Mouse (Mus musculus) hindbrain, embryonic 10.5 days (tissue): ENCODE data around the gene Serpine1. TPM values are rescaled to one million over a fixed set of nuclear protein-coding genes. Genes with fewer than 3 reads are reported as not detected.

Experiments
- DNase-seq: peaks from one replicate; pipeline ENCODE4 v3.0.0-alpha.2; 2017; ENCODE audit warnings: low spot score
- H3K27ac ChIP-seq: fragments of 300-500 bp; sonication (generic); 2 replicates; pipeline ENCODE4 v1.5.1; 2016; ENCODE audit warnings: mild to moderate bottlenecking, moderate library complexity
- H3K27me3 ChIP-seq: fragments of 300-500 bp; sonication (generic); 2 replicates; pipeline ENCODE4 v1.6.1; 2016; ENCODE audit warnings: mild to moderate bottlenecking; ENCODE audit not compliant: poor library complexity, insufficient read depth, severe bottlenecking
- H3K36me3 ChIP-seq: fragments of 300-500 bp; sonication (generic); 2 replicates; pipeline ENCODE4 v1.6.1; 2016; ENCODE audit warnings: mild to moderate bottlenecking, moderate library complexity
- H3K4me1 ChIP-seq: fragments of 300-500 bp; sonication (generic); replicated peaks from 2 replicates; pipeline ENCODE4 v1.6.1; 2016; ENCODE audit warnings: mild to moderate bottlenecking
- H3K4me3 ChIP-seq: fragments of 300-500 bp; sonication (generic); 2 replicates; pipeline ENCODE4 v1.5.1; 2016; ENCODE audit warnings: mild to moderate bottlenecking, moderate library complexity
- H3K9me3 ChIP-seq: fragments of 300-500 bp; sonication (generic); 2 replicates; pipeline ENCODE4 v1.6.1; 2016; ENCODE audit warnings: mild to moderate bottlenecking, moderate library complexity
- WGBS: fragments of 180-500 bp; shearing (Covaris S2); methylation state at CpG from one replicate; pipeline ENCODE4 v1.1.7; 2016; 5-methylcytosine and 5-hydroxymethylcytosine counted together
- polyA plus RNA-seq: library from polyadenylated mRNA; unstranded; fragments of >200 nt; fragmentation: Nextera tagmentation; extraction: Ambion mirVana; gene quantifications from 2 replicates; pipeline ENCODE4 v1.2.1, GENCODE M21; 2016

Gene Serpine1
- polyA plus RNA-seq, 1 experiment from 2014 or later = not detected

DNA sequence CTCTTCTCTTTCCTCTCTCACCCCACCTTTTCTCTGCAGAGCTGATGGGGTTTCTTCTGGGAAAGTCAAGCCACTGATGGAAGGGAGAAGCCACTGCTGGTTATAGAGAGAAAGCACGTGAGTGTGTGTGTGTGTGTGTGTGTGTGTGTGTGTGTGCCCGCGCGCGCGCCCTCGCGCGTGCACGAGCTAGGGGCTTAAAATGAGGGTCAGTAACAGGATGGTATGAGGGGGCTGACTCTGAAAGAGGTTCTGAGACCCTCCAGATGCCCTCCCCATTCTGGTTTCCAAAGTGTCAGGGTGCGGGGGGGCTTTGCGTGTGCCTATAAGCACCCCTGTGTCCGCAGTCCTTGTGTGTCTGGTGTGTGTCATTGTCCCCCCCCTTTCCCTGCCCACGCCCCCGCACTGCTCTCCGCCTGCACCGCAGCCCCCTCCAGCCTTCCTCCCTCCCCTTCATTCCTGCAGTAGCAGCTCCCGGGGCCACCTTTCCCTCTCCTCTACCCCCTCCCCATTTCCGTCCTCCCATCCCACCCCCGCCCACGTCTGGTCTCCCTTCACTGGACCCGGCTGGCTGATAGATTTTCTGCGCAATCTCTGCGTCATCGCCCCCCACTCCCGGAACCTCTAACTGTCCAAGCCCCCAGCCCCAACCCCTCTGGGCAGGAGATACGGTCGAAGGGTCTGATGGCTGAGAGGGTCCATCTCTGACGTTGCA lies 43.4 kb downstream of the Serpine1 start:
- Histone ChIP-seq H3K27ac (no peak overlapping the region), H3K27me3 (peaks cover 95% of the 10 kb centered on the region), H3K4me1 (peaks cover 57% of the 10 kb centered on the region), H3K36me3 (no peaks in the 10 kb centered on the region), H3K4me3 (peak overlapping the region; percentile 57), H3K9me3 (no peaks in the 10 kb centered on the region)
- 4% methylated on average over 29 of the region's 29 CpGs for WGBS
- no peak for DNase-seq

DNA sequence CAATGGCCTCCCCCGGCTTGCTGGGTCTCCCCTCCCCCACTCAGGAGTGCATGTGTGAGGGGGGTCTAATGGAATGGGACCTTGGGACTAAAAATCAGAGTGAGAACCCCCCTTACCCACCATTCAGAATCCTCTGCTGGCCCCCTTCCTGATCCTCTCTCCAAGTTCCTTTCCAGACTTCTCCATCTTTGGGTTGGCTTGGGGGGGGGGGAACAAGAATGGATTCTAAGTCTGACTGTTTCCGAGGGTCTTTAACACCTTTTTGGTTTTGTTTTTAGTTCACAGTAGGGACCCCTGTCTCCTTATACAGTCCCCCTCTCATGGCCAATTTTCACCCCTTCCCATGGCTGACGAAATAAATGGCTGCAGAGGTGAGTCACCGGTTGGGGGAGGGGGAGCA lies 46.0 kb downstream of the Serpine1 start, which contains the start of gene Vgf:
TSS of gene Vgf (plus strand) at position 301 of the 400 bp plus-strand sequence.
- Histone ChIP-seq H3K4me3 (peak within 1 kb of the TSS; percentile 32), H3K9me3 (no peaks in the 10 kb centered on the region), H3K27ac (no peak within 1 kb of the TSS), H3K27me3 (peaks cover 74% of the 10 kb centered on the region), H3K36me3 (no peaks in the 10 kb centered on the region), H3K4me1 (peaks cover 35% of the 10 kb centered on the region)
- no peak for DNase-seq
- 34% methylated on average over 4 of the region's 4 CpGs for WGBS

DNA sequence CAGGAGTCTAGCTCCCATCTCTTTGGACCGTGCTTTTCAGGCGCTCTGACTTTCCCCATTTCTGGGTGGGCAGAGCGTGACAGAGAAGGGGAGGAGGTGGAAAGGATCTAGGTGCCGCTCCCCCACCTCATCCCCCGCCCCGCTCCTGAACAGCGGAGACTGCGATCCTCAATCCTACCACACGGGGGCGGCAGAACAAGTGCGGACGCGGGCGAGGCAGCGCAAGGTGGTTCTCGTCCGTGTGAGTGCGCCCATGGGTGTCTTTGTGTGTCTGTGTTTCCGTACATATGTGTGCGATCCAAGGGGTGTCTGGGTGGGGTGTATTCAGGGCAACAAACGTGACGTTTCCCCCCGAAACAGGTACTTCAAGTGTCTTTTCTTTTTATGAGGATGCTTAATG lies 46.9 kb downstream of the Serpine1 start:
- WGBS = under 1% methylated on average over 23 of the region's 23 CpGs
- peak; percentile 79 for DNase-seq
- H3K4me1 ChIP-seq = peaks cover 25% of the 10 kb centered on the region
- H3K4me3 ChIP-seq = peak overlapping the region; percentile 32
- H3K36me3 ChIP-seq = no peaks in the 10 kb centered on the region
- H3K27ac ChIP-seq = no peak overlapping the region
- H3K27me3 ChIP-seq = peaks cover 65% of the 10 kb centered on the region
- H3K9me3 ChIP-seq = no peaks in the 10 kb centered on the region

DNA sequence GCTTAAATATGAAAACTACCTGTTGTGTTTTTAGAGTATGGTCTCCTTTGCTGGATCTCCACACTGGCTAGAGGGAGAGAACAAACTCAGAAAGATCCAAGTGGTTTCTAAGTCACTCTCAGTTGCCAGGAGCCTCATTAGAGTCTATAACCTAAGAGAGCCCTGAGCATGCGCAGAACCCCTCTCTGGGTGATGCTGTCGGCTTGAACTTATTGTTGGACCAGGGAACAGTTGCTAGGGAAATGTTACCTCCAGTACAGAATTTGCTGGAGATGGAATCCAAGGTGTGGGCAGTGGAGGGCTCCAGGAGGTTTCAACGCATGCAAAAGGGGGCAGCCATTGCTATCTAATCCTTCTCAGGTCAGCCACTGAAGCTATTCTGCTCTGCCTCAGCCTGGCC lies 47.8 kb downstream of the Serpine1 start:
- DNase-seq = no peak
- 60% methylated on average over 3 of the region's 3 CpGs for WGBS
- Histone ChIP-seq H3K4me1 (peaks cover 20% of the 10 kb centered on the region), H3K9me3 (no peaks in the 10 kb centered on the region), H3K4me3 (no peak overlapping the region), H3K36me3 (no peaks in the 10 kb centered on the region), H3K27ac (no peak overlapping the region), H3K27me3 (peaks cover 57% of the 10 kb centered on the region)

DNA sequence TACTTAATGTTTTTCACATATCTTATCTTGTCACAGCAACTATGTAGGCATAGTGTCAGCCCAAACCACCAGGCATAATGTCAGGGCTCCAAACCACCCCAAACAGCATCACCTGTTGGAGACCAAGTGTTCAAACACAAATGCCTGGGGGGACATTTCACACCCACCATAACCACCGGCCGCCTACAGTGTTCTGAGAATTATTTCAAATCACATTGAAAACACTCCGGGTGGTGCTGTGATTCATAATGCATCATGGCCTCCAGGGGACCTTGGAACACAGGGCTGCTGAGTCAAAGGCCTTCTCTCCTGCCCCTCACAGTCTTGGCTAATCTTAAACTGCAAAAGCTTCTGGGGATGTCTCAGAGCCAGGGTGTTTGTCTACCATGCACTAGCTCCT lies 56.2 kb downstream of the Serpine1 start:
- H3K36me3 ChIP-seq = no peaks in the 10 kb centered on the region
- H3K4me3 ChIP-seq = no peak overlapping the region
- 86% methylated on average over 3 of the region's 3 CpGs for WGBS
- no peaks in the 10 kb centered on the region for H3K4me1 ChIP-seq
- H3K9me3 ChIP-seq = 0 out of 2 replicates have a peak, but pooled peaks cover 2% of the 10 kb centered on the region
- H3K27me3 ChIP-seq = no peaks in the 10 kb centered on the region
- no peak overlapping the region for H3K27ac ChIP-seq
- no peak for DNase-seq

DNA sequence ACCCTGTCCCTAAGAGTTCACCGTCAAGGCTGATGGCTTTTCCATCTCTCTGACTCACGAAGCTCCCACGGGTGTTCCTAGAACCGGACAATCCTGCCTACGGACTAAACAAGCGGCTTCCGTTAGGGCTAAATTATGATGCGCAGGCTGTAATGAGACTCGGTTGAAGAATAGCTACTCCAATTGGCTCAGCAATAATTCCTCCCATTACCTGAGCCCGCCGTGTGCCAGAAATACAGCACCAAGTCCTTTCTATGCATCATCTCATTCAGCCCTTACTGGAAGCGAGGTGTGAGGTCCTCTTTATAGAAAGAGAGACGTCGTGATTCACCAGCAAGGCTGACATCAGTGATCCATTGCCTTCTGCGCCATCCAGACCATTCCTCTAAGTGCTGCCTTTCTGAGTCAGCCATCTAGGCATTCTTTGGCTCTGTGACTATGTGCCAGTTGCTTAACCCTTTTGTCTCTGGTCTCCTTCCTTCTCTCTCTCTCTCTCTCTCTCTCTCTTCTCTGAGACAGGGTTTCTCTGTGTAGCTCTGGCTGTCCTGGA lies 59.6 kb downstream of the Serpine1 start:
- Histone ChIP-seq H3K9me3 (0 out of 2 replicates have a peak, but pooled peaks cover 2% of the 10 kb centered on the region), H3K4me3 (no peak overlapping the region), H3K27me3 (peaks cover 5% of the 10 kb centered on the region; the same call in 1 of the 2 replicates), H3K27ac (no peak overlapping the region), H3K4me1 (no peaks in the 10 kb centered on the region), H3K36me3 (no peaks in the 10 kb centered on the region)
- 80% methylated on average over 15 of the region's 15 CpGs for WGBS
- no peak for DNase-seq

Other genes starting within 250 kb of the Serpine1 start
- 72.0 and 73.0 TPM in 2 replicates for gene Col26a1, start 189.1 kb downstream of the Serpine1 start, polyA plus RNA-seq
- 106 and 124 TPM in 2 replicates for gene Ift22, start 164.1 kb downstream of the Serpine1 start, polyA plus RNA-seq
- 294 and 365 TPM in 2 replicates for gene Fis1, start 119.0 kb downstream of the Serpine1 start, polyA plus RNA-seq
- gene Cldn15, start 105.7 kb downstream of the Serpine1 start, polyA plus RNA-seq = 0.09 and 0.38 TPM in 2 replicates
- 40.6 and 43.3 TPM in 2 replicates for gene Plod3, start 85.2 kb downstream of the Serpine1 start, polyA plus RNA-seq
- gene Znhit1, start 84.2 kb downstream of the Serpine1 start, polyA plus RNA-seq = 108 and 113 TPM in 2 replicates
- 0.82 and 0.94 TPM in 2 replicates for gene Vgf, start 45.9 kb downstream of the Serpine1 start, polyA plus RNA-seq
- gene Ap1s1, start 26.1 kb downstream of the Serpine1 start, polyA plus RNA-seq = 200 and 232 TPM in 2 replicates
- 5.2 and 5.4 TPM in 2 replicates for gene Trim56, start 43.9 kb upstream of the Serpine1 start, polyA plus RNA-seq
- not detected in 2 replicates for gene Muc3, start 77.1 kb upstream of the Serpine1 start, polyA plus RNA-seq
- gene Muc3a, start 140.1 kb upstream of the Serpine1 start, polyA plus RNA-seq = 0.13 TPM in 1 of 2 replicates, not detected in the other
- gene Ache, start 215.3 kb upstream of the Serpine1 start, polyA plus RNA-seq = 5.9 and 7.1 TPM in 2 replicates
- gene Ufsp1, start 222.4 kb upstream of the Serpine1 start, polyA plus RNA-seq = 10.6 and 12.2 TPM in 2 replicates
- 175 and 186 TPM in 2 replicates for gene Srrt, start 235.4 kb upstream of the Serpine1 start, polyA plus RNA-seq
- gene Trip6, start 242.1 kb upstream of the Serpine1 start, polyA plus RNA-seq = 53.9 and 57.2 TPM in 2 replicates